Mouse (Mus musculus) brown adipose tissue, adult 24 weeks (tissue): ENCODE measurements around the gene G6pc2. TPM values are rescaled to one million over a fixed set of nuclear protein-coding genes. Genes with fewer than 3 reads are reported as not detected.

Source experiments
- H3K27ac ChIP-seq: fragments of 200-500 bp; replicated peaks from 2 replicates; pipeline ENCODE4 v1.5.1; 2012; ENCODE audit warnings: low read depth, mild to moderate bottlenecking, low read length
- H3K4me1 ChIP-seq: fragments of 200-500 bp; 2 replicates; pipeline ENCODE4 v1.6.1; 2012; ENCODE audit warnings: low read length, mixed read lengths; ENCODE audit not compliant: control insufficient read depth, insufficient read depth, insufficient read length
- H3K4me3 ChIP-seq: fragments of 200-500 bp; 2 replicates; pipeline ENCODE4 v1.5.1; 2012; ENCODE audit warnings: low read depth, mild to moderate bottlenecking, low read length, moderate library complexity; ENCODE audit not compliant: insufficient read depth
- polyA plus RNA-seq: library from polyadenylated mRNA; stranded (reverse); fragments of >200 nt; gene quantifications from 2 replicates; pipeline ENCODE4 v1.2.4, GENCODE M21; 2012; ENCODE audit not compliant: missing spikeins, insufficient read depth, insufficient read length

Gene G6pc2
- polyA plus RNA-seq, result not detected in 2 replicates

DNA sequence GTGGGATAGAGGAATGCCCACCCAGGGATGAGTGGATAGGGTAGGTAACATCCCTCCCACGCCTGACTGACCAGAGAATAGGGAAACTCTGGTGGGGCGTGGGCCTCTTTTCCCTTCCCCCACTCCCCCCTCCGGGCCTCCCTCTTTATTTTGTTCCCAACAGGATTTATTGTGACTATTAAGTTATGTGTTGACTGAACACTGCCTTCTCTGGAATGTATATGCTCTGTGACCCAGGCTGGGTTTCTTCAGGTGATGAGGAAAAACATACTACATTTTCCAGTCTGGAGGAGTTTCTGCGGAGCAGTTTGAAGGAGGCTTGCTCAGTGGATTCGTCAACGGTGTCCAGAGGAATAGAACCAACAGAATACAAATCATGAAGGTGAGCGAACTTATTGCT is at the start of gene G6pc2:
TSS of gene G6pc2 (plus strand) at position 301 of the 400 bp plus-strand sequence.
- no peaks in the 10 kb centered on the region for H3K4me1 ChIP-seq
- H3K27ac ChIP-seq, result no peak within 1 kb of the TSS
- H3K4me3 ChIP-seq, result no peak within 1 kb of the TSS

DNA sequence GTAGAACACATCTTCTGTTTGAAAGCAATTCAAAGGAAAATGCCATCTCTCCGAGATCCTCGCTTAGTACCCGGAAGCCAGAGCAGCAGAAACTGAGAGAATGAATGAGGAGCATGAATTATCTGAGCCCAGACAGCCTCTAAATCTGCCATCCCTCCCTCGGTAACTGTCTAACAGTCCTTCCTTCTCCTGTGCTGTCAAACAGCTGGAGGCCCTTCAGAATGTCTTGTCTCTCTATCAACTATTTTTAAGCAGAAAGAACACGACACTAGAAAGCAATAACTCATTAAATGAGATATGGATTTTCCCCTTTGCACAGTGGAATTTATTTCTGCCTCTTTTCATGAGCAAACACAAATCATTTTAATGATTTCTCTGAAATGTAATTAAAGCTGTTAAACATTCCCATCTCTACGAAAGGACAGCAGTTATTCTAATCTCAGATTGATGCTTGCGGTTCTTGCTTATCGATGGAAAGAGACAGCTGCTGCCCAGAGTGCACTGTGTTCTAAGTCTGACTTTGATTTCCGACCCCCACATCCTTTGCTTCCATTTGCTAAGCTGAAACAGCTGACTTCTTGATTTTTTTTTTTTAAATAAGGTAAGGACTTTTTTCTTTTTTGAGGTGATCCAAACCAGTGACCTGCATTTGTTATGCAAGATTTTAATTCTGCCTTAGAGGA is 40.3 kb upstream of the G6pc2 start:
- H3K27ac ChIP-seq, result no peak overlapping the region
- H3K4me1 ChIP-seq, result no peaks in the 10 kb centered on the region
- H3K4me3 ChIP-seq, result no peak overlapping the region

DNA sequence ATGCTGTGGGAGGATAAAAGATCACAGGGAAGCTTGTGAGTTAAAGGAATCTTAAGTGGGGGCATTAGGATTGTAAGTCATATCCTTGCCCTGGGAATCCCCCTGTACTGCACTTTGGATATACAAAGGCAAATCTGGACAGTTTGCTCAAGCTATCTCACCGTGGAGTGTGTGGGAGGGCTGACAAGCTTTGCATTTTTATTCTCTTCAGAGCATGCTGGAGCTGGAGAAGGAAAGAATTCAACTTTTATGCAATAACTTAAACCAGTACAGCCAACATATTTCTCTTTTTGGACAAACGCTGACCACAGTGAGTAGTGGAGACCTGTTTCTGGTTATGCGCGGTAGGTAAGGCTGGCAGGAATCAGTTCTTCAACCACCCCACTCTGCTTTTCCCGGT is 35.6 kb upstream of the G6pc2 start:
- no peak overlapping the region for H3K4me3 ChIP-seq
- H3K4me1 ChIP-seq, result no peaks in the 10 kb centered on the region
- no peak overlapping the region for H3K27ac ChIP-seq

DNA sequence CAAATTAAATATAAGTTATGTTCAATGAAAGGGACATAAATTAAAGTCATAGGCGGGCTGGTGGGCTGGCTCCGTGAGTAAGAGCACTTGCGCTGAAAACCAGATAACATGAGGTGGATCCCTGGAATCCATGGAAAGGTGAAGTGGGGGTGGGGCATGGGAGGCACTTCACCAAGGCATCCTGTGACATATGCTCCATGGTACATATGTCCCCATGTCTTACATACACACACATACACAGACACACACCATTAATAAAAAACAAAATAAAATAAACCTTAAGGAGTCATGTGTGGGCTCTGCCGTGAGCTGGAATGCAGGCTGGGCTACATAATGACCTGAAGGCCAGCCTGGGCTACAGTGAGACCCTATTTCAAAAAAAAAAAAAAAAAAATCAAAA is 31.2 kb upstream of the G6pc2 start:
- Histone ChIP-seq H3K4me1 (no peaks in the 10 kb centered on the region), H3K27ac (no peak overlapping the region), H3K4me3 (no peak overlapping the region)

DNA sequence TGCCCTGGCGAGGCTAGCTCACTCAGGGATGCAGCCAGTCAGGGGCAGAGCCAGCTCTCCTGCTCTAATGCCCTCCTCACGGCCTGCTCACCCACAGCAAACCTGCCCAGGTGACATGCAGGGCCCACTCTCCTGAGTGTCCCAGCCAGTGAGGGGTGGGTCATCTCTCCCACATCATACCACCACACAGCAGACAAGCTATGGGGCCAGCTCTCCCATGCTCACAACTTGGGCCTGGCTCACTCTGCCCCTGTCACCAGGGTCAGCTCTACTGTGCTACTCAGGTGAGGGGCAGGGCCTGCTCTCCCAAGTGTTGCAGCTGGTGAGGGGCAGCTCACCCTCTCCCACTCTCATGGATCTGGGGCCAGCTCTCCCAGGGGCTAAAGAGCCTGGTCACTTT is 22.9 kb upstream of the G6pc2 start:
- H3K27ac ChIP-seq, result no peak overlapping the region
- H3K4me3 ChIP-seq, result no peak overlapping the region
- no peaks in the 10 kb centered on the region for H3K4me1 ChIP-seq

DNA sequence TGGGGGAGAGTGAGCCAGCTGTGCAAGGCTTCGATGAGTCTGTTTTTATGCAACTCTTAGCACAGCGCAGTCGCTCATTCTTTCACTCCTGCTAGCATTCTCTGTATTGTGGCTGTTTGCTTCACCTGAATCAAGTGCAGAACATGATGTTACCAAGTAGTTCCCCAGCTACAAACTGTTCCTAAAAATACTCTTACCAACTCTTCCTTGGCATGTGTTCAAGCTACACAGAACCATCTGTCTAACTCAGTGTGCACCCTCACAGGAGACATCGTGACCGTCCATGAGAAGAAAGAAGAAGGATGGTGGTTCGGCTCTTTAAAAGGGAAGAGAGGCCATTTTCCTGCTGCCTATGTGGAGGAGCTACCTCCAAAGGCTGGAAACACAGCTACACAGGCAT is 22.1 kb upstream of the G6pc2 start:
- H3K27ac ChIP-seq, result no peak overlapping the region
- H3K4me1 ChIP-seq, result no peaks in the 10 kb centered on the region

DNA sequence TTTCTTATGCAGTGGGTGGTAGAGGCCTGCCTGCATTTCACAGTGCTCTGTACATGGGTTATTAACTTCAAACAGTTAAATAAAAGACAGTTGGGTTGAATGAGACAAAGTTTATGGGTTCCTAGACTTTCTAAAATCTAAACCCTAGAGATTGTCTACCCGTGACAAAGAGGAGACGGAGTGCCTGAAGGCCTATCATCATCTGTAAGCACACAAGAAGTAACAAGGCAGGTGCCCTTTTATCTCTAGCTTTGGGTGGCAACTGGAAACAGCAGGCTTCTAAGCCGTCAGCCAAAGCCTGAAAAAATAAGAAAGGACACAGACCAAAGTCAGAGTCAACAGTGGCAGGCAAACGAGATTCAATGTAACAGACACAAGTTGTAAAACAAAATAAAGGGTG is 21.7 kb upstream of the G6pc2 start:
- Histone ChIP-seq H3K27ac (no peak overlapping the region), H3K4me1 (no peaks in the 10 kb centered on the region), H3K4me3 (no peak overlapping the region)

More for the DNA sequence above, 22.1 kb upstream of the G6pc2 start:
- H3K4me3 ChIP-seq, result no peak overlapping the region

DNA sequence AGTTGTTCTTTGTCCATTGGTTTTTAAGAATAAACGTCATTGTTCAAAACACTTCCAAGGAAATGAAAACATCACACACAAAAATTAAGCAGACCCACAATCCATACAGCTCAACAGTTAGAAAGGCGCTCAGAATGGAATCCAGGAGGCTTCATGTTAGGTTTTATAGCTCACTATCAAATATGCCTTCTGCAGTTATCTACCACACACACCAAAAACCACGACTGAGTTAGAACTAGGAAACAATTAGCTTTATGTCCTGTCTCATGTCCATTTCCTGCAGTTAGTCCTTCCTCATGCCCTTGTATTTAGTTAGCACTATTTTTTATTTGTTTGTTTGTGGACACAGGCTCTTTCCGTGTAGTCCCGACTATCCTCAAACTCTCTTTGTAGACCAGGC is 19.8 kb upstream of the G6pc2 start:
- H3K4me3 ChIP-seq, result no peak overlapping the region
- H3K27ac ChIP-seq, result no peak overlapping the region
- H3K4me1 ChIP-seq, result no peaks in the 10 kb centered on the region

DNA sequence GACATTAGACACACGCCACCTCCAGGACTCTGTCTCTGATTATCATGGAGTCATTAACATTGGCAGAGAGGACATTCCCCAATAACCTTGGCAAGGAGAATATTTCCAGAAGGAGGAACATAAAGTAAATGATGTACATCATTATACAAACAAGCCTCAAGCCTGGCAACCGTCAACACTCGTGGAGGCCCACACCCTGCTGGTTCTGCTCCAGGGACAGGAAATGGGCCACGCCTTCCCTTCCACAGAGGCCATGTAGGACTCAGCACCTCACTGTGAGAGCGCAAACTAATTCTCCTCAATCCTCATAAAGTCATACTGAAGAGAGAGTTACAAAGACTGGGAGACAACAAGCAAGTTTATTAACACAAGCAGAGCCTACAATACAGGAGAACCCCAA is 17.3 kb upstream of the G6pc2 start:
- Histone ChIP-seq H3K27ac (no peak overlapping the region), H3K4me3 (no peak overlapping the region), H3K4me1 (no peaks in the 10 kb centered on the region)

DNA sequence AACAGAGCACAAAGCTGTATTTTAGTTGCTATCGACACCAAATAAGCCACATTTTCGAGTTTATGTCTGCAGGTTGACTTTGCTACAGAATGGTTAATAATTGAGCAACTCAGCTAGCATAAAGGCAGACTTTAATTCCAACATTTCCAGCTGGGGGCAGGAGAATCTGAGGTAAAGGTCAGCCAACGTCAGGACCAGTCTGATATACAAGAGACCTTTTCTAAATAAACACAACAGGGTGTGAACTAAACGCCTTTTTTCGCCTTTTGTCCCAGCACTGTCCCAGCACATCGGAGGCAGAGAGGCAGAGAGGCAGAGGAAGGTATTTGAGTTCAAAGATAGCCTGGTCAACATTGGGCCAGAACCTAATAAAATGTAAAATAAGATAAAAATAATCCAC is 5.7 kb upstream of the G6pc2 start:
- H3K27ac ChIP-seq, result no peak overlapping the region
- H3K4me3 ChIP-seq, result no peak overlapping the region; the same call in 1 of the 2 replicates

DNA sequence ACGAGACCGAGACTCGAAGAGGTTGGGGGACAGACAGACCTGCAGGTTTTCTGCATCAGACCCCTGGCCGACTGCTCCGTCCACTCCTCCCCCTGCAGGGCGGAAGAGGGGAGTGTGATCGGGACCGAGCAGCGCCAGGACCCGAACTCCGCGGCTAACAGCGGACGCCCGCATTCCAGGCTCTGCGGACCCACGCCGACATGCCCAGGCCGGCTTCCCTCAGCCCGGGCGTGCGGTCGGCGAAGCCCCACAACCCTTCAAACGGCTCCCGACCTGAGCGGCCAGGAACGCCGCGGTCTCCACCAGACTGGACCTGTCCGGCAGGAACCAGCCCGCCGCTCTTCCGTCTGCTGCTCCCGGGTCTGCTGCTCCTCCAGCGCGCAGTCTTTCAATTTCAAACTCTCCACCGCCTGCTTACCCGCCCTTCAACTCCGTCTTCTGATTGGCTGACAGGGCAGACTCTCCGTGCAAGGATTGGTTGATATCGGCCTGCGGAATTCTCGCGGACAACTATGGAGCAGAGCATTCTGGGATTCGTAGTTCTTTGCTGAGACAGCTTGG is 5.0 kb upstream of the G6pc2 start, which contains the start of gene Spc25:
TSS of gene Spc25 (minus strand) at position 404 of the 561 bp plus-strand sequence.
- H3K4me1 ChIP-seq, result no peaks in the 10 kb centered on the region
- H3K4me3 ChIP-seq, result peak within 1 kb of the TSS; percentile 76
- H3K27ac ChIP-seq, result no peak within 1 kb of the TSS

More for the DNA sequence above, 5.7 kb upstream of the G6pc2 start:
- no peaks in the 10 kb centered on the region for H3K4me1 ChIP-seq

DNA sequence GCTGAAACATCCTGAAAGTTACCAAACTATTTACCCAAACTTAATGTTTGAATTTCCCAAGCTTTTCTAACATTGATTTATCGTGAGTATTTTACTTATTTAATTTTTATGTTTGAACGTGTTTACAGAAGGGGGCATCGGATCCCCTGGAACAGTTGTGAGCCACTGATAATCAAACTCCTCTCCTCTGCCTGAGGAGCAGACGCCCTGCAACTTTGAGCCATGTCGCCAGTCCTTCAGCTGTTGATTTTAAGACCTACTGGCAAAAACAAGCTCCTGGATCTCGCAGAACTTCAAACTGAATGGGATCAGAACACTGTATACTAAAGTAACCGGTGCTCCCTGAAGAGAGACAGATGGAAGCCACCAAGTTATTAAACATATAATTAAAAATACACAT is 4.3 kb upstream of the G6pc2 start:
- H3K4me1 ChIP-seq, result no peaks in the 10 kb centered on the region
- H3K4me3 ChIP-seq, result no peak overlapping the region
- H3K27ac ChIP-seq, result no peak overlapping the region

DNA sequence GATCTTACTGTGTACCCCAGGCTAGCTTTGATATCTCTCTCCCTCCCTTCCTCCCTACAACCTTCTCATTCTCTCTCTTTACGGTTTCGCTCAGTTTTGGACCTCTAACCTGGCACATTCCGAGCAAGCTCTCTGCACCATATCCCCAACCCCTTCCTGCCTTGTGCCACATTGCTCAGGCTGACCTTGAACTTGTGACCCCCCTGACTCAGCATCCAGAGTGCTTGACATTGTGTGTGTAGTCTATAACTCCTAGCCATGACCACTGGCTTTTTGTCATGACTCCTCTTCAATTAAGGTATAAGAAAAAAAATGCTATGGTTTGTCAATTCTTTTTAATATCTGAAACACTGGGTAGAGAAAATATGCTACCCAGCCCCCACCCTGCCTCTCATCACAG is 1.2 kb upstream of the G6pc2 start:
- Histone ChIP-seq H3K4me3 (no peak overlapping the region), H3K27ac (no peak overlapping the region), H3K4me1 (no peaks in the 10 kb centered on the region)

DNA sequence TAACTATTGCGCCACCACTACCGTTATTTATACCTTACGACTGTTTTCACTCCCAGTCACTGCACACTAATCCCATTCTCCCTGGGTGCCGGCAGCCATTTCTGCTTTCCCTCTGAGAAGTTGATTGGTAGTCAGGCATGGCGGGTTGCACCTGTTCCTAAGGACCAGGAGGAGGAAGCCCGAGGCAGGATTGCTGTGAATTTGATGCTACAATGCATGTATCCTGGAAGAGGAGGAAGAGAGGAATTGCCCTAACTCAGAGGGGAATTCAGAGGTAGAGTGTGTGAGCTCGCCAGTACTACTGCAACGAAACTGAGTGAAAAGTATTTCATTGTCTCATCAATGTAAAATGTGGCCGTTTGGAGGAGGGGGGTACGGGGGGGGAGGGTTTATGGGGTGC is 1.8 kb downstream of the G6pc2 start:
- Histone ChIP-seq H3K27ac (no peak overlapping the region), H3K4me3 (no peak overlapping the region), H3K4me1 (no peaks in the 10 kb centered on the region)

DNA sequence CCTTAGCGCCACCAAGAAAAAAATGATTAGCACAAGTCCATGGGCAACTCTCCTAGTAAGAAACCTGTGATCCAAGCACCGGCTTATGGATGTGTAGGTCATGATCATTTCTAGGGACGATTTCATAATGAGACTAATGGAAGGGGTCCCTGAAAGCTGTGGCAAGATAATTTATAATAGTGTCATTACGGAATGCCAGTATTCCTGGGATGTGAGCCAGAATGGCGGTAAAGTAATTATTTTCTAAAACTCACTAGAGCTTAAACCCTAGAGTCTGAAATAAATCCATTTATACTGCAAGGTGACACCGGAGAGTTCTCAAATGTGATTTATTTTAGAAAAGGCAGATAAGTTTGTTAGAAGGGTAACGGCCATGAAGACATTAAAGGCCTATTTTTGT is 4.4 kb downstream of the G6pc2 start:
- no peak overlapping the region for H3K27ac ChIP-seq
- no peak overlapping the region for H3K4me3 ChIP-seq
- no peaks in the 10 kb centered on the region for H3K4me1 ChIP-seq

DNA sequence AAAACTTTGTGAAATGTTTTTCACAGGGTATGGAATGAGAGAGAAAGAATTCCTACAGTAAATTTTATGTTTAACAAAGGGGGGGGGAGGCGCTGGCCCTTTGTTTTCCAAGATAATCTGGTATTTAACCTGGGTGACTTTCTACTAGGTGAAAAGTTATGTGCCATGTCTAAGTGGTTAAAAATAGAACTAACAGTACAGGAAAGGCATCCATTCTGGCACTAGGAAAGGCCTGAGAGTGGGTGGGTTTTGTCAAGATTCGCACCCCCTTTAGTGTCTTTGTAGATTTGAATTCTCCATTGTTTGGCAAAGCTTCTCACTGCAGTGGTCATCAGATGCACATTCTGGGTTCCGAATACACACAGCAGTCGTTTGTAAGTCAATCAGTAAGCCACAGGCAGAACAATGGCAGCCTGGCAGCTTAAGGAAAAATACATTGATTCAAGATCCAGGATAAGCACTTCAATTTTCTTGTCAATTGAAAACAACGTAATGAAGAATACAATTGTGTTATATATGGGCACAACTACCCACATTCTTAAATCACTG is 11.1 kb downstream of the G6pc2 start:
- no peak overlapping the region for H3K27ac ChIP-seq
- H3K4me3 ChIP-seq, result no peak overlapping the region
- H3K4me1 ChIP-seq, result no peaks in the 10 kb centered on the region
